Mouse (Mus musculus): ENCODE data around the gene Bpi. TPM values are rescaled to one million over a fixed set of nuclear protein-coding genes. Genes with fewer than 3 reads are reported as not detected.

The Bpi gene
- polyA plus RNA-seq, 1 experiment from 2014 or later: not detected

GRCm38 (mm10) chr2:158305948-158306695, 48.2 kb downstream of the Bpi start, which contains the start of gene Lbp:
Lbp (plus strand) TSS chr2:158306493.
- Histone ChIP-seq H3K9me3 (no peaks in the 10 kb centered on the region), H3K4me2 (no peak within 1 kb of the TSS), H3K4me3 (no peak within 1 kb of the TSS), H3K27me3 (replicated peaks) (no peaks in the 10 kb centered on the region), H3K4me1 (no peaks in the 10 kb centered on the region), H3K9ac (no peak within 1 kb of the TSS), H3K27ac (no peak within 1 kb of the TSS), H3K36me3 (replicated peaks) (no peaks in the 10 kb centered on the region)
- no peak for ATAC-seq (replicated peaks)
- WGBS: 50% methylated on average over 13 of the region's 13 CpGs

- Histone ChIP-seq H3K27ac (no peak overlapping the region), H3K9ac (no peak overlapping the region), H3K4me2 (no peak overlapping the region), H3K9me3 (no peaks in the 10 kb centered on the region), H3K4me1 (no peaks in the 10 kb centered on the region), H3K27me3 (replicated peaks) (no peaks in the 10 kb centered on the region), H3K36me3 (replicated peaks) (no peaks in the 10 kb centered on the region), H3K4me3 (no peak overlapping the region)
- WGBS: 47% methylated on average over 6 of the region's 6 CpGs
- no peak for ATAC-seq (replicated peaks)
Observed at GRCm38 (mm10) chr2:158306696-158307049, 48.8 kb downstream of the Bpi start.

GRCm38 (mm10) chr2:158308276-158308675, 50.4 kb downstream of the Bpi start:
- Histone ChIP-seq H3K4me2 (no peak overlapping the region), H3K4me3 (no peak overlapping the region), H3K27ac (no peak overlapping the region), H3K9ac (no peak overlapping the region), H3K36me3 (replicated peaks) (no peaks in the 10 kb centered on the region), H3K9me3 (no peaks in the 10 kb centered on the region), H3K27me3 (replicated peaks) (no peaks in the 10 kb centered on the region), H3K4me1 (no peaks in the 10 kb centered on the region)
- WGBS: 54% methylated on average over 5 of the region's 5 CpGs
- no peak for ATAC-seq (replicated peaks)

GRCm38 (mm10) chr2:158313089-158313488, 55.2 kb downstream of the Bpi start:
- H3K4me1 ChIP-seq: peaks cover 5% of the 10 kb centered on the region
- no peaks in the 10 kb centered on the region for H3K27me3 ChIP-seq (replicated peaks)
- H3K9ac ChIP-seq: no peak overlapping the region
- no peak overlapping the region for H3K4me2 ChIP-seq
- H3K36me3 ChIP-seq (replicated peaks): no peaks in the 10 kb centered on the region
- H3K27ac ChIP-seq: no peak overlapping the region
- WGBS: 86% methylated on average over 1 of the region's 1 CpGs
- no peaks in the 10 kb centered on the region for H3K9me3 ChIP-seq
- no peak overlapping the region for H3K4me3 ChIP-seq
- ATAC-seq (replicated peaks): no peak

- Histone ChIP-seq H3K9ac (no peak overlapping the region), H3K9me3 (no peaks in the 10 kb centered on the region), H3K27me3 (replicated peaks) (no peaks in the 10 kb centered on the region), H3K27ac (no peak overlapping the region), H3K4me1 (peaks cover 5% of the 10 kb centered on the region), H3K36me3 (replicated peaks) (no peaks in the 10 kb centered on the region), H3K4me2 (no peak overlapping the region), H3K4me3 (no peak overlapping the region)
- ATAC-seq (replicated peaks): no peak
- 72% methylated on average over 8 of the region's 8 CpGs for WGBS
Observed at GRCm38 (mm10) chr2:158316371-158316770, 58.5 kb downstream of the Bpi start.

- Histone ChIP-seq H3K4me3 (no peak overlapping the region), H3K9me3 (no peaks in the 10 kb centered on the region), H3K9ac (no peak overlapping the region), H3K27me3 (replicated peaks) (no peaks in the 10 kb centered on the region), H3K27ac (0 out of 2 replicates have a peak overlapping the region, but pooled peaks have one; percentile 32), H3K36me3 (replicated peaks) (no peaks in the 10 kb centered on the region), H3K4me1 (peaks cover 5% of the 10 kb centered on the region), H3K4me2 (no peak overlapping the region)
- ATAC-seq (replicated peaks): peak; percentile 63
- WGBS: 11% methylated on average over 5 of the region's 5 CpGs
Observed at GRCm38 (mm10) chr2:158317026-158317425, 59.1 kb downstream of the Bpi start.

GRCm38 (mm10) chr2:158321596-158321995, 63.7 kb downstream of the Bpi start:
- H3K9ac ChIP-seq: no peak overlapping the region
- no peak for ATAC-seq (replicated peaks)
- WGBS: 92% methylated on average over 6 of the region's 6 CpGs

GRCm38 (mm10) chr2:158322845-158323244, 65.0 kb downstream of the Bpi start:
- Histone ChIP-seq H3K4me3 (no peak overlapping the region), H3K9ac (no peak overlapping the region), H3K36me3 (replicated peaks) (no peaks in the 10 kb centered on the region), H3K4me2 (no peak overlapping the region), H3K4me1 (peaks cover 2% of the 10 kb centered on the region; the same call in 1 of the 2 replicates), H3K27me3 (replicated peaks) (no peaks in the 10 kb centered on the region), H3K9me3 (no peaks in the 10 kb centered on the region), H3K27ac (no peak overlapping the region)
- ATAC-seq (replicated peaks): no peak
- 76% methylated on average over 3 of the region's 3 CpGs for WGBS

More at GRCm38 (mm10) chr2:158321596-158321995, 63.7 kb downstream of the Bpi start:
- Histone ChIP-seq H3K36me3 (replicated peaks) (no peaks in the 10 kb centered on the region), H3K27me3 (replicated peaks) (no peaks in the 10 kb centered on the region), H3K4me2 (no peak overlapping the region), H3K4me3 (no peak overlapping the region), H3K9me3 (no peaks in the 10 kb centered on the region), H3K4me1 (peaks cover 7% of the 10 kb centered on the region), H3K27ac (no peak overlapping the region)

- Histone ChIP-seq H3K4me3 (no peak overlapping the region), H3K27ac (no peak overlapping the region), H3K27me3 (replicated peaks) (no peaks in the 10 kb centered on the region), H3K4me1 (peaks cover 2% of the 10 kb centered on the region; the same call in 1 of the 2 replicates), H3K9me3 (no peaks in the 10 kb centered on the region), H3K9ac (no peak overlapping the region), H3K4me2 (no peak overlapping the region), H3K36me3 (replicated peaks) (no peaks in the 10 kb centered on the region)
- WGBS: 57% methylated on average over 10 of the region's 10 CpGs
- peak; percentile 84 for ATAC-seq (replicated peaks)
Observed at GRCm38 (mm10) chr2:158324531-158325190, 66.8 kb downstream of the Bpi start.

GRCm38 (mm10) chr2:158325609-158326008, 67.7 kb downstream of the Bpi start:
- Histone ChIP-seq H3K27ac (no peak overlapping the region), H3K4me1 (peaks cover 2% of the 10 kb centered on the region; the same call in 1 of the 2 replicates), H3K4me3 (no peak overlapping the region), H3K4me2 (no peak overlapping the region), H3K36me3 (replicated peaks) (no peaks in the 10 kb centered on the region), H3K9me3 (no peaks in the 10 kb centered on the region), H3K27me3 (replicated peaks) (no peaks in the 10 kb centered on the region), H3K9ac (no peak overlapping the region)
- 59% methylated on average over 8 of the region's 8 CpGs for WGBS
- ATAC-seq (replicated peaks): no peak

All from midbrain, embryonic 15.5 days (tissue).